Mouse (Mus musculus) olfactory bulb, adult 2 months (tissue): Measurements from ENCODE around the gene Taar2. TPM values are rescaled to one million over a fixed set of nuclear protein-coding genes. Genes with fewer than 3 reads are reported as not detected.

Experiments used
- H3K27ac ChIP-seq: fragments of 200-500 bp; 2 replicates; pipeline ENCODE4 v1.5.1; 2012; ENCODE audit warnings: low read depth, low read length; ENCODE audit not compliant: insufficient read depth
- H3K4me1 ChIP-seq: fragments of 200-500 bp; 2 replicates; pipeline ENCODE4 v1.6.1; 2012; ENCODE audit warnings: low read length; ENCODE audit not compliant: control insufficient read depth, insufficient read depth
- H3K4me3 ChIP-seq: fragments of 200-500 bp; 2 replicates; pipeline ENCODE4 v1.5.1; 2012; ENCODE audit warnings: mild to moderate bottlenecking, low read depth, low read length, moderate library complexity; ENCODE audit not compliant: insufficient read depth
- CTCF ChIP-seq: fragments of 200-500 bp; IDR thresholded peaks from 2 replicates; pipeline ENCODE4 v1.5.1; 2012; ENCODE audit warnings: low read depth, mild to moderate bottlenecking, low read length, moderate library complexity; ENCODE audit not compliant: insufficient read depth
- POLR2A ChIP-seq: fragments of 200-500 bp; IDR thresholded peaks from 2 replicates; pipeline ENCODE4 v1.6.1; 2012; ENCODE audit warnings: mild to moderate bottlenecking, low read depth, low read length, moderate library complexity; ENCODE audit not compliant: insufficient read depth
- WGBS: fragments of 180-500 bp; shearing (Covaris S2); methylation state at CpG from one replicate; pipeline ENCODE4 v1.1.7; 2018; 5-methylcytosine and 5-hydroxymethylcytosine counted together
- polyA plus RNA-seq: library from polyadenylated mRNA; stranded (reverse); fragments of >200 nt; gene quantifications from 2 replicates; pipeline ENCODE4 v1.2.4, GENCODE M21; 2012; ENCODE audit warnings: low replicate concordance; ENCODE audit not compliant: missing spikeins, insufficient read depth, insufficient read length

Gene Taar2
- polyA plus RNA-seq, 1 experiment, result not detected

DNA sequence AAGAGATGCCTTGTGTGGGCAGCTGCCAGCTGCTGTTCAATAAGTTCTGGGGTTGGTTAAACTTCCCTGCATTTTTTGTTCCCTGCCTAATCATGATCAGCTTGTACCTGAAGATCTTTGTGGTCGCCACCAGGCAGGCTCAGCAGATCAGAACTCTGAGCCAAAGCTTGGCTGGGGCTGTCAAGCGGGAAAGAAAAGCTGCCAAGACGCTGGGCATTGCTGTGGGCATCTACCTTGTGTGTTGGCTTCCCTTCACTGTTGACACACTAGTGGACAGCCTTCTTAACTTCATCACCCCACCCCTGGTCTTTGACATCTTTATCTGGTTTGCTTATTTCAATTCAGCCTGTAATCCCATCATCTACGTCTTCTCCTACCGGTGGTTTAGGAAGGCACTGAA is 32.9 kb downstream of the Taar2 start:
- Histone ChIP-seq H3K27ac (no peak overlapping the region), H3K4me3 (no peak overlapping the region), H3K4me1 (no peaks in the 10 kb centered on the region)
- no peak for TF ChIP-seq CTCF
- TF ChIP-seq POLR2A, result no peak
- 90% methylated on average over 5 of the region's 5 CpGs for WGBS

DNA sequence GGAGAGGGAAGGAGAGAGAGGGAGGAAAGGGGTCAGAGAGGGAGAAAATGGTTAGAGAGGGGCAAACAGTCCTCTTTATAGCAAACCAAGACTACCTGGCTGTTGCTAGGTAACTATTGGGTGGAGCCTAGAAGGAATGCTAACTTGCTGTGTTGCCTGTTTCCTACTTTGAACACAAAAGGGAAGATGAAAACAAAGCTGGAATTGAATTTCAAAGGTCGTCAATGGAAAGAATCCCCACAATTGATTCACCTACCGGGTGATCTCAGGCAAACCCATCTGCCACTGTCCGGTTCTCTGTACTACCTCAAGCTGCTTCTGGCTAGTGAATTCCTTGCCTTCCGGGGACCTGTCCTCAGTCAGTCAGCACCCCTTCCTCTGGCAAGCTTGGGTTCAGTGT is 39.6 kb downstream of the Taar2 start:
- no peak overlapping the region for H3K4me3 ChIP-seq
- H3K27ac ChIP-seq, result no peak overlapping the region
- 79% methylated on average over 4 of the region's 4 CpGs for WGBS
- TF ChIP-seq POLR2A (no peak), CTCF (no peak)
- no peaks in the 10 kb centered on the region for H3K4me1 ChIP-seq

DNA sequence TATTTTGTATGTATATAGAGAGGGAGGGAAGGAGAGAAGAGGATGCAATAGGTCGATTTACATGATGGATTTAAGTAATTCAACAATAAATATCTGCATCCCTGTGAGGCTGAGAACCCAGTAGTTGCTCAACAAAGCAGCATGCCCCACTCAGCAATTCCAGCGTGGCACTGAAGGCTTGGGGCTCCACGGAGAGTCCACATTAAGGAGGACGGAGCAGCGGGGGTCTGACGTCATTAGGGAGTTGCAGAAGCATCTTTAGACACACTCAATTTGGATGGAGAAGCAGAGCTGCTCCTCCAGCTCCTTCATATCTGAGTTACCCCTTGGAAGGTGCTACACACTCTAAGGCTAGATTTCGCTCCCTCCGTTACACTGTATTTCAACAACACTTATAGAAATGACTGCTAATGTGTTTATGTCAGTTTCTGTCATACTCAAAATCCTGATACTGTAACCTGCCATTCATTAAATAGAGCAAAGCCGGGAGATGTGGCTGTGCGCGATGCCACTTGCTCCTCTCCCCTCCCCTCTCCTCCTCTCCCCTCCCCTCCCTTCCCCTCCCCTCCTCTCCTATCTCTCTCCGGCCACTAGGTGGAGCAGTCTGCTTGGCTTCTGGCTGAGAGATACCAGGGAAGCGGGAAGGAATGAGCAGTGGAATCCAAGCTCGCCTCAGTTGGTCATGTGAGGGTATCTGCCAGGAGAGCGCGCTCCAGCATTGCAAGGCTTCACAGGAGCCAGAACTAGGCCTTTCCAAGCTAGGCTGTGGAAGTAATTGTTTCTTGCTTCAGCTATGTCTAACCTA is 40.7 kb downstream of the Taar2 start:
- H3K4me1 ChIP-seq, result no peaks in the 10 kb centered on the region
- no peak overlapping the region for H3K27ac ChIP-seq
- 37% methylated on average over 16 of the region's 16 CpGs for WGBS
- H3K4me3 ChIP-seq, result no peak overlapping the region
- no peak for TF ChIP-seq POLR2A
- peak; percentile 56 for TF ChIP-seq CTCF

DNA sequence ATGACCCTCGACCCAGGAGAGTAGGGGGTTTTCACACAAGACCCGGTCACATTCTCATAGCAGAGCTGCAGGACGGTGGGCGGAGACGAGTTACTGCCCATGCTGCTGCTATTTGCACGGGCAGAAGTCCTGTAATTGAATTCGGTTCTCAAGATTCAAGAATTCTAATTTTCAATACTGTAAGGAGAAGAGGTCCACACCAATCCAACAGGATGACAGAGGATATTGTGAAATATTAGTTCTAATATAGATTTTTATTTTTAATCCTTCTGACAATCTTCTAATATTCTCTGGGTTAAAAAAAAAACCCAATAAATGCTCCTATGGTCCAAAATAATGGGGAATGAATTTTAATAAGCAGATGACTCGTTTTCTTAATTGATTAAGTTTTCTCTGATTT is 47.2 kb downstream of the Taar2 start, which contains the start of gene Taar6:
Gene Taar6 (minus strand): TSS at position 101 of the 400 bp plus-strand sequence.
- Histone ChIP-seq H3K27ac (no peak within 1 kb of the TSS), H3K4me1 (no peaks in the 10 kb centered on the region), H3K4me3 (no peak within 1 kb of the TSS)
- 84% methylated on average over 8 of the region's 8 CpGs for WGBS
- TF ChIP-seq POLR2A (no peak), CTCF (no peak)

DNA sequence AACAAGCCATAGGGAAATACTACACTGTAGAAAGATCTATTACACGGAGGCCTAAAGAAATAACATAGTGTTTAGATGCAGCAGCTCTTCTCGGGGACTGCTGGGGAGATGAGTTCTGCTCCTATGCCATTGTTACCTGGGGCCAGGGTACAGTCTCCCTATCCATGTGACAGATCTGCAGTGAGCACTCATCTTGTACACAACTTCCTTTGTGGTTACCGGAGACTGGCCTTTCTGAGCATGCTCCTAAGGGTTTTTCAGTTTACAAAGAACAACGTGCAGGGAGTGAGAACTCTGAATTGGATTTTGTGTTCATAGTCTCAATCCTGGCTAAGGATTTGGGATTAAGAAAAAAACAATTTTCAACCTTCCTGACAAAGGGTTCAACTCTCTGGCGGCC is 48.0 kb downstream of the Taar2 start:
- TF ChIP-seq CTCF, result no peak
- TF ChIP-seq POLR2A, result no peak
- H3K4me1 ChIP-seq, result no peaks in the 10 kb centered on the region
- 75% methylated on average over 5 of the region's 5 CpGs for WGBS
- H3K27ac ChIP-seq, result no peak overlapping the region
- no peak overlapping the region for H3K4me3 ChIP-seq

Other genes with a start within 250 kb of the Taar2 start
- not detected in 2 replicates for gene Rps12, start 151.3 kb upstream of the Taar2 start, polyA plus RNA-seq
- gene Slc18b1, start 141.6 kb upstream of the Taar2 start, polyA plus RNA-seq, result not detected in 2 replicates
- not detected in 2 replicates for gene Vnn3, start 87.1 kb upstream of the Taar2 start, polyA plus RNA-seq
- not detected in 2 replicates for gene Vnn1, start 43.9 kb upstream of the Taar2 start, polyA plus RNA-seq
- not detected in 2 replicates for gene Taar1, start 18.2 kb upstream of the Taar2 start, polyA plus RNA-seq
- not detected in 2 replicates for gene Taar3, start 11.0 kb downstream of the Taar2 start, polyA plus RNA-seq
- not detected in 2 replicates for gene Taar4, start 21.9 kb downstream of the Taar2 start, polyA plus RNA-seq
- gene Taar5, start 32.1 kb downstream of the Taar2 start, polyA plus RNA-seq, result not detected in 2 replicates
- not detected in 2 replicates for gene Taar6, start 47.1 kb downstream of the Taar2 start, polyA plus RNA-seq
- gene Taar7a, start 54.9 kb downstream of the Taar2 start, polyA plus RNA-seq, result not detected in 2 replicates
- gene Taar7b, start 61.4 kb downstream of the Taar2 start, polyA plus RNA-seq, result not detected in 2 replicates
- not detected in 2 replicates for gene Taar7d, start 88.7 kb downstream of the Taar2 start, polyA plus RNA-seq
- gene Taar7e, start 99.0 kb downstream of the Taar2 start, polyA plus RNA-seq, result not detected in 2 replicates
- gene Taar7f, start 110.9 kb downstream of the Taar2 start, polyA plus RNA-seq, result not detected in 2 replicates
- not detected in 2 replicates for gene Taar8a, start 137.9 kb downstream of the Taar2 start, polyA plus RNA-seq
- gene Taar8b, start 153.7 kb downstream of the Taar2 start, polyA plus RNA-seq, result not detected in 2 replicates
- not detected in 2 replicates for gene Taar8c, start 163.3 kb downstream of the Taar2 start, polyA plus RNA-seq
- gene Taar9, start 171.0 kb downstream of the Taar2 start, polyA plus RNA-seq, result not detected in 2 replicates
- not detected in 2 replicates for gene Stx7, start 210.7 kb downstream of the Taar2 start, polyA plus RNA-seq